Mouse (Mus musculus) C2C12 (cell line): Measurements from ENCODE around the gene Baiap2l2.

ENCODE experiments used
- CEBPB ChIP-seq: IDR thresholded peaks from one replicate; pipeline ENCODE4 v1.6.1; 2011; ENCODE audit warnings: low read depth, mild to moderate bottlenecking, control low read depth, moderate library complexity
- CTCF ChIP-seq: IDR thresholded peaks from one replicate; pipeline ENCODE4 v1.5.1; 2011; ENCODE audit not compliant: control insufficient read depth, insufficient read depth, insufficient read length
- MAX ChIP-seq: IDR thresholded peaks from one replicate; pipeline ENCODE4 v1.6.1; 2011; ENCODE audit warnings: mild to moderate bottlenecking, control low read depth
- MYOD1 ChIP-seq: IDR thresholded peaks from one replicate; pipeline ENCODE4 v1.6.1; 2011; ENCODE audit warnings: low read depth; ENCODE audit not compliant: control insufficient read depth, insufficient read length
- MYOG ChIP-seq: IDR thresholded peaks from one replicate; pipeline ENCODE4 v1.6.1; 2011; ENCODE audit not compliant: control insufficient read depth, insufficient read length; ENCODE audit errors: extremely low read depth
- USF1 ChIP-seq: IDR thresholded peaks from one replicate; pipeline ENCODE4 v1.6.1; 2011; ENCODE audit warnings: low read depth, mild to moderate bottlenecking, control low read depth, moderate library complexity

DNA sequence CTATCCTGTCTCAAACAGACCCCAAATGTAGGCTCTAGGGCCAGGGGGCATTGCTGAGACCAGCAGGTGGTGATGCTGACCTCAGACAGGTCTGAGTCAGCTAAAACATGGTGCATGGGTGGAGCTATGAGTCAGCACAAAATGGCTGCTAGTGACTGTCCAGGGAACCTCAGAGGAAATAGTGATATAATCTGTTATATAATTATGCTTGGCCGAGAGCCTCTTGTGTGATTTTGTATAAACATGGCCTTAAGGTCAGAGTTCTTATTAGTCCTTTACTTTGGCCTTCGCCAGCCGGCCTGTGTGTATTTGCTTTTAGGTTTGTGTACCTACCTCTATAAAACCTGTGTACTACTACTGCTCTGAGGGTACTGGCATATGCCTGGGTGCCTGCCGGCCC is 48.1 kb upstream of the Baiap2l2 start:
- TF ChIP-seq CTCF (no peak), MAX (peak; percentile 81), CEBPB (no peak), MYOD1 (peak; percentile 87), USF1 (no peak), MYOG (no peak)
